Mouse (Mus musculus) c-Kit-positive CD71-positive TER-119-negative erythroid progenitor cells, embryonic 14.5 days (primary cell): Measurements from ENCODE around the gene Olfr291.

ENCODE experiments used
- DNase-seq: peaks from one replicate; pipeline ENCODE4 v3.0.0-alpha.2; 2013; ENCODE audit warnings: low read depth

Gene Olfr291

DNA sequence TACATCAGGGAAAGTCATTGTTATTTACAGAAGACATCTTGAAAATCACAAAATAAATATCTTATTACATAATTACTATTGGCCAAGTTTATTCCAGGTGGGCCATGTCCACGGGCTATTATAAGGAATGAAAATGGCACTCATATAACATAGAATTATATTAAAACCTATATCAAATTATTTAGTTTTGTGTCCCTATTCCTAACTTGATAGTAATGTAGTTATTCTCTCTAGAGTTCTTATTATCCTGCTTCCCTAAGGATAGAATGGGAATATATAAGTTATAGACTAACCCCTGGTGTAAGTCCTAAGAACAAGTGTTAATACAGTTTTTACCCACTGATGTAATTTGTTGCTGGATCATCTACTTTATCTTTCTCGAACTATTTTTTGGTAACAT, at the start of gene Olfr291:
Gene Olfr291 (plus strand): TSS at position 301 of the 400 bp plus-strand sequence.
- no peak for DNase-seq

- DNase-seq, result peak; percentile 7
These were observed 48.1 kb upstream of the Olfr291 start for GRCm38 (mm10) chr7:84805224-84805623.

GRCm38 (mm10) chr7:84806159-84806558, 47.2 kb upstream of the Olfr291 start:
- no peak for DNase-seq

DNA sequence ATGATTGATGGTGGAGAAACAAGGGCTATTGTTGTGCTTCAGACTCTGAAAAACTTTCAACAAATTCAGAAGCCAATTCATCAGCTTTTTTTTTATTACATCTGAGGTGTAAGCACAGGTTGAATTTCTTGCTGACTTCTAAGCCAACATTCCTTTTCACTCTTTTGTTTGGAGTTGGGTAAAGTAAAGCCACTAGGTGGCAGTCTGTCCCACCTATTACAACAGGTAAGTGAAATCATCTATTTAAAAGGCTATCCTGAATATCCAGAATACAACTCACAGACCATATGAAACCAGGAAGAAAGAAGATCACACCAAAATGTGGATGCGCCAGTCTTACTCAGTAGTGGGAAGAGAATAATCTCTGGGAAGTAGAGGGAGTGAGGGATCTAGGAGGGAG, 31.2 kb downstream of the Olfr291 start:
- DNase-seq, result no peak
